Mouse (Mus musculus): Measurements from ENCODE around the gene Gimap8.

- TF ChIP-seq CTCF (IDR thresholded peaks at IDR 0.05; ENCODE audit: extremely low read depth, insufficient read depth, insufficient read length, insufficient replicate concordance) (no peak), POLR2A (IDR thresholded peaks at IDR 0.05; ENCODE audit: low read depth, low read length) (no peak)
Observed at GRCm38 (mm10) chr6:48637811-48638500, 9.1 kb upstream of the Gimap8 start.
